Mouse (Mus musculus): ENCODE data around the gene Ccdc63. TPM values are rescaled to one million over a fixed set of nuclear protein-coding genes. Genes with fewer than 3 reads are reported as not detected.
"Not testable (repeated sequence)": the region's sequence is repeated elsewhere in the genome, so short reads cannot be mapped to it uniquely, and the experiment has no call there.

Gene Ccdc63
- not detected in 2 replicates for polyA plus RNA-seq (2015; fragmentation: Nextera tagmentation; extraction: Ambion mirVana)

GRCm38 (mm10) chr5:122140723-122141122, at the start of gene Ccdc63:
Ccdc63 (minus strand) TSS chr5:122140823.
- Histone ChIP-seq H3K4me2 (no peak within 1 kb of the TSS), H3K4me1 (no peaks in the 10 kb centered on the region), H3K9ac (no peak within 1 kb of the TSS), H3K4me3 (no peak within 1 kb of the TSS), H3K9me3 (replicated peaks) (no peaks in the 10 kb centered on the region), H3K27me3 (no peaks in the 10 kb centered on the region), H3K27ac (no peak within 1 kb of the TSS), H3K36me3 (ENCODE audit: poor library complexity, severe bottlenecking) (no peaks in the 10 kb centered on the region)
- WGBS = 89% methylated on average over 3 of the region's 3 CpGs
- ATAC-seq = no peak

GRCm38 (mm10) chr5:122189115-122189514, 48.5 kb upstream of the Ccdc63 start:
- Histone ChIP-seq H3K4me3 (no peak overlapping the region), H3K36me3 (ENCODE audit: poor library complexity, severe bottlenecking) (no peaks in the 10 kb centered on the region), H3K4me1 (no peaks in the 10 kb centered on the region), H3K4me2 (no peak overlapping the region), H3K9me3 (replicated peaks) (0 out of 2 replicates have a peak, but pooled peaks cover 6% of the 10 kb centered on the region), H3K9ac (no peak overlapping the region), H3K27me3 (no peaks in the 10 kb centered on the region), H3K27ac (no peak overlapping the region)
- no peak for ATAC-seq
- 48% methylated on average over 3 of the region's 3 CpGs for WGBS

- H3K27ac ChIP-seq; H3K4me2 ChIP-seq; ATAC-seq; H3K36me3 ChIP-seq (ENCODE audit: poor library complexity, severe bottlenecking); H3K4me3 ChIP-seq; H3K9me3 ChIP-seq (replicated peaks); H3K9ac ChIP-seq; H3K4me1 ChIP-seq; H3K27me3 ChIP-seq: not testable (repeated sequence)
- WGBS = 97% methylated on average over 6 of the region's 6 CpGs
Measured at GRCm38 (mm10) chr5:122184858-122185257, 44.2 kb upstream of the Ccdc63 start.

- Histone ChIP-seq H3K9ac (no peak overlapping the region), H3K9me3 (replicated peaks) (0 out of 2 replicates have a peak, but pooled peaks cover 6% of the 10 kb centered on the region), H3K4me3 (no peak overlapping the region), H3K27me3 (no peaks in the 10 kb centered on the region), H3K36me3 (ENCODE audit: poor library complexity, severe bottlenecking) (peaks cover 3% of the 10 kb centered on the region; the same call in 1 of the 2 replicates), H3K4me2 (no peak overlapping the region), H3K4me1 (no peaks in the 10 kb centered on the region), H3K27ac (no peak overlapping the region)
- WGBS = 88% methylated on average over 7 of the region's 7 CpGs
- ATAC-seq = no peak
Measured at GRCm38 (mm10) chr5:122184283-122184806, 43.7 kb upstream of the Ccdc63 start.

GRCm38 (mm10) chr5:122179665-122180064, 39.0 kb upstream of the Ccdc63 start:
- Histone ChIP-seq H3K27me3 (no peaks in the 10 kb centered on the region), H3K36me3 (ENCODE audit: poor library complexity, severe bottlenecking) (peaks cover 28% of the 10 kb centered on the region), H3K9me3 (replicated peaks) (0 out of 2 replicates have a peak, but pooled peaks cover 3% of the 10 kb centered on the region), H3K27ac (peak overlapping the region; percentile 51; the same call in 1 of the 2 replicates), H3K4me1 (no peaks in the 10 kb centered on the region), H3K4me2 (no peak overlapping the region), H3K9ac (no peak overlapping the region), H3K4me3 (no peak overlapping the region)
- ATAC-seq = peak; percentile 58; the same call in 1 of the 2 replicates
- WGBS = 43% methylated on average over 6 of the region's 6 CpGs

GRCm38 (mm10) chr5:122176398-122176797, 35.8 kb upstream of the Ccdc63 start:
- H3K9me3 ChIP-seq (replicated peaks) = no peaks in the 10 kb centered on the region
- 29% methylated on average over 1 of the region's 1 CpGs for WGBS
- H3K9ac ChIP-seq = no peak overlapping the region
- H3K4me2 ChIP-seq = no peak overlapping the region
- H3K27me3 ChIP-seq = no peaks in the 10 kb centered on the region
- no peaks in the 10 kb centered on the region for H3K4me1 ChIP-seq
- H3K4me3 ChIP-seq = no peak overlapping the region
- no peak overlapping the region for H3K27ac ChIP-seq
- peaks cover 52% of the 10 kb centered on the region for H3K36me3 ChIP-seq (ENCODE audit: poor library complexity, severe bottlenecking)
- 0 out of 2 replicates have a peak, but pooled peaks have one; percentile 36 for ATAC-seq

GRCm38 (mm10) chr5:122175961-122176360, 35.3 kb upstream of the Ccdc63 start:
- Histone ChIP-seq H3K4me2 (no peak overlapping the region), H3K9me3 (replicated peaks) (no peaks in the 10 kb centered on the region), H3K36me3 (ENCODE audit: poor library complexity, severe bottlenecking) (peaks cover 56% of the 10 kb centered on the region), H3K9ac (no peak overlapping the region), H3K27me3 (no peaks in the 10 kb centered on the region), H3K4me1 (no peaks in the 10 kb centered on the region), H3K4me3 (no peak overlapping the region), H3K27ac (no peak overlapping the region)
- ATAC-seq = no peak
- WGBS = 91% methylated on average over 7 of the region's 7 CpGs

- Histone ChIP-seq H3K27ac (no peak overlapping the region), H3K36me3 (ENCODE audit: poor library complexity, severe bottlenecking) (peaks cover 62% of the 10 kb centered on the region), H3K9me3 (replicated peaks) (no peaks in the 10 kb centered on the region), H3K27me3 (no peaks in the 10 kb centered on the region), H3K4me1 (no peaks in the 10 kb centered on the region), H3K4me2 (no peak overlapping the region), H3K9ac (no peak overlapping the region), H3K4me3 (no peak overlapping the region)
- no peak for ATAC-seq
- 56% methylated on average over 2 of the region's 2 CpGs for WGBS
Measured at GRCm38 (mm10) chr5:122175402-122175801, 34.8 kb upstream of the Ccdc63 start.

GRCm38 (mm10) chr5:122171058-122171457, 30.4 kb upstream of the Ccdc63 start:
- H3K9me3 ChIP-seq (replicated peaks) = no peaks in the 10 kb centered on the region
- H3K9ac ChIP-seq = no peak overlapping the region
- H3K4me2 ChIP-seq = no peak overlapping the region
- H3K4me1 ChIP-seq = peaks cover 16% of the 10 kb centered on the region
- H3K4me3 ChIP-seq = no peak overlapping the region
- WGBS = 92% methylated on average over 8 of the region's 8 CpGs
- no peak for ATAC-seq
- no peak overlapping the region for H3K27ac ChIP-seq
- H3K36me3 ChIP-seq (ENCODE audit: poor library complexity, severe bottlenecking) = peaks cover 79% of the 10 kb centered on the region
- no peaks in the 10 kb centered on the region for H3K27me3 ChIP-seq

GRCm38 (mm10) chr5:122168344-122169069, 27.9 kb upstream of the Ccdc63 start:
- Histone ChIP-seq H3K36me3 (ENCODE audit: poor library complexity, severe bottlenecking) (peaks cover 87% of the 10 kb centered on the region), H3K27ac (no peak overlapping the region), H3K27me3 (no peaks in the 10 kb centered on the region), H3K4me1 (peaks cover 42% of the 10 kb centered on the region), H3K4me2 (no peak overlapping the region), H3K4me3 (no peak overlapping the region), H3K9me3 (replicated peaks) (no peaks in the 10 kb centered on the region), H3K9ac (no peak overlapping the region)
- WGBS = 90% methylated on average over 14 of the region's 14 CpGs
- ATAC-seq = no peak

- H3K4me1 ChIP-seq = peaks cover 60% of the 10 kb centered on the region
- H3K36me3 ChIP-seq (ENCODE audit: poor library complexity, severe bottlenecking) = peaks cover 88% of the 10 kb centered on the region
- peak overlapping the region; percentile 41 for H3K4me2 ChIP-seq
- H3K27me3 ChIP-seq = no peaks in the 10 kb centered on the region
- H3K9me3 ChIP-seq (replicated peaks) = no peaks in the 10 kb centered on the region
- H3K4me3 ChIP-seq = peak overlapping the region; percentile 6; the same call in 1 of the 2 replicates
- peak; percentile 65 for ATAC-seq
- peak overlapping the region; percentile 68 for H3K27ac ChIP-seq
- peak overlapping the region; percentile 17 for H3K9ac ChIP-seq
- 26% methylated on average over 8 of the region's 8 CpGs for WGBS
Measured at GRCm38 (mm10) chr5:122166636-122167161, 26.1 kb upstream of the Ccdc63 start.

- peaks cover 87% of the 10 kb centered on the region for H3K36me3 ChIP-seq (ENCODE audit: poor library complexity, severe bottlenecking)
- no peak for ATAC-seq
Measured at GRCm38 (mm10) chr5:122165233-122165915, 24.8 kb upstream of the Ccdc63 start.

More at GRCm38 (mm10) chr5:122165233-122165915, 24.8 kb upstream of the Ccdc63 start:
- Histone ChIP-seq H3K9me3 (replicated peaks) (no peaks in the 10 kb centered on the region), H3K27me3 (no peaks in the 10 kb centered on the region), H3K4me2 (peak overlapping the region; percentile 11), H3K27ac (peak overlapping the region; percentile 72), H3K9ac (peak overlapping the region; percentile 17), H3K4me3 (no peak overlapping the region), H3K4me1 (peaks cover 73% of the 10 kb centered on the region)
- WGBS = 49% methylated on average over 6 of the region's 6 CpGs

Data from forebrain, embryonic 13.5 days (tissue).